Mouse (Mus musculus) ES-Bruce4 (cell line): Measurements from ENCODE around the gene Ugt8a. TPM values are rescaled to one million over a fixed set of nuclear protein-coding genes. Genes with fewer than 3 reads are reported as not detected.

Experiments used
- H3K27ac ChIP-seq: 2 replicates; pipeline ENCODE4 v1.5.1; 2012; ENCODE audit warnings: low read length, inconsistent platforms; ENCODE audit not compliant: insufficient read depth
- H3K27me3 ChIP-seq: 2 replicates; pipeline ENCODE4 v1.6.1; 2012; ENCODE audit warnings: mild to moderate bottlenecking, low read length, inconsistent platforms; ENCODE audit not compliant: control insufficient read depth, poor library complexity, insufficient read depth, severe bottlenecking
- H3K36me3 ChIP-seq: 2 replicates; pipeline ENCODE4 v1.6.1; 2012; ENCODE audit warnings: inconsistent platforms, mild to moderate bottlenecking, low read length, moderate library complexity; ENCODE audit not compliant: control insufficient read depth, poor library complexity, insufficient read depth, severe bottlenecking
- H3K4me1 ChIP-seq: one replicate; pipeline ENCODE4 v1.8.1; 2011; ENCODE audit warnings: low read length; ENCODE audit not compliant: control insufficient read depth, insufficient read depth
- H3K4me3 ChIP-seq: 2 replicates; pipeline ENCODE4 v1.5.1; 2011; ENCODE audit warnings: low read depth, mild to moderate bottlenecking, low read length
- H3K9ac ChIP-seq: 2 replicates; pipeline ENCODE4 v1.6.1; 2012; ENCODE audit warnings: low read depth, mild to moderate bottlenecking, inconsistent platforms; ENCODE audit not compliant: poor library complexity, severe bottlenecking
- H3K9me3 ChIP-seq: replicated peaks from 2 replicates; pipeline ENCODE4 v1.6.1; 2012; ENCODE audit warnings: mild to moderate bottlenecking, low read length, inconsistent platforms; ENCODE audit not compliant: control insufficient read depth, poor library complexity, insufficient read depth, severe bottlenecking
- CTCF ChIP-seq: IDR thresholded peaks from one replicate; pipeline ENCODE4 v1.8.1; 2011; ENCODE audit warnings: low read depth, low read length
- EP300 ChIP-seq: IDR thresholded peaks from 2 replicates; pipeline ENCODE4 v1.6.1; 2011; ENCODE audit warnings: low read depth, low read length; ENCODE audit not compliant: insufficient read depth
- POLR2A ChIP-seq: IDR thresholded peaks from one replicate; pipeline ENCODE4 v1.8.1; 2011; ENCODE audit warnings: low read length; ENCODE audit not compliant: insufficient read depth
- polyA plus RNA-seq: library from polyadenylated mRNA; stranded (reverse); fragments of >200 nt; gene quantifications from 2 replicates; pipeline ENCODE4 v1.2.4, GENCODE M21; 2011; ENCODE audit warnings: low read depth; ENCODE audit not compliant: missing spikeins, insufficient read depth, insufficient read length

The Ugt8a gene
- polyA plus RNA-seq, 1 experiment: 5.1 TPM

DNA sequence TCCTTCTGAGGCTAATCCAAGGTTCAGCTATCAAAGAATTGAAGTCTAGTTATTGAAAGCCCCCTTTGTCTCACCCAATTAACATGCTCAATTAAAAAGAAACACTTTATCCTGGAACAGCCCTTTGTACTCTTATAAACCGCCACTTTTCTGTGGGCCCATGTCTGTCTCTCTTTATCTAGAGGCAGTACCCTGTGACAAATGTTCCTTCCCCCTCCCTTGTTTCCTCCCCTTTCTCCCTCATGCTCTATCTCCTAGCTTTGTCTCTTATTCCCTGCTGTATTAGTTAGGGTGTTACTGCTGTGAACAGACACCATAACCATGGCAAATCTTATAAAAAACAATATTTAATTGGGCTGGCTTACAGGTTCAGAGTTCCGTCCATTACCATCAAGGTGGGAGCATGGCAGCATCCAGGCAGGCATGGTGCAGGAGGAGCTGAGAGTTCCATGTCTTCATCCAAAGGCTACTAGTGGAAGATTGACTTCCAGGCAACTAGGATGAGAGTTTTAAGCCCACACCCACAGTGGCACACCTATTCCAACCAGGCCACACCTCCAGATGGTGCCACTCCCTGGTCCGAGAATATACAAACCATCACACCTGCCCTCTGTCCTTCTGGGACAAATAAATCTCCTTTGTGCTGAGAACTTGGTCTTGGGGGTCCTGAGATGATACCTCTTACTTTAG lies 17.9 kb upstream of the Ugt8a start:
- no peak overlapping the region for H3K4me3 ChIP-seq
- H3K27me3 ChIP-seq: no peaks in the 10 kb centered on the region; the same call in 1 of the 2 replicates
- H3K27ac ChIP-seq: no peak overlapping the region
- H3K4me1 ChIP-seq: no peaks in the 10 kb centered on the region
- H3K36me3 ChIP-seq: no peaks in the 10 kb centered on the region
- no peak for TF ChIP-seq EP300
- H3K9ac ChIP-seq: no peak overlapping the region
- H3K9me3 ChIP-seq: no peaks in the 10 kb centered on the region

DNA sequence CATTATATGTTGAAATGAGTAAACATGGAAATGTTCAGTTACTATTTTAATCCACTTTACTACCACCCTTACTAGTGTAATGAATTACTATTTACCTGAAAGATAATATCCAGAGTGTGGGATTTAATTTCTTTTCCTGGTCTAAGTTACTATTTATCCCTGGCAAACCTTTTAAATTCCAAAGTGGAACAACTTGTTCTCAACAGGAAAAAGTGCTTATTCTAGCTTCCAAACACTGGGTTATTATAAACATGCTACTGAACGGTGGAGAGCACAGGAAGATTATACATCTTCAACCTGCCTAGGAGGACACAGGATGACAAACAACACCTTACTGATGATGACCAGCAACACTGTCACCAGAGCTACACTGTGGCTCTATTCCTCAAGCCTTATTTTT lies 16.5 kb upstream of the Ugt8a start:
- no peak overlapping the region for H3K9ac ChIP-seq
- no peaks in the 10 kb centered on the region for H3K9me3 ChIP-seq
- no peaks in the 10 kb centered on the region; the same call in 1 of the 2 replicates for H3K27me3 ChIP-seq
- H3K4me3 ChIP-seq: no peak overlapping the region
- no peak for TF ChIP-seq POLR2A
- TF ChIP-seq EP300: no peak
- no peak for TF ChIP-seq CTCF
- H3K4me1 ChIP-seq: no peaks in the 10 kb centered on the region
- no peaks in the 10 kb centered on the region for H3K36me3 ChIP-seq
- H3K27ac ChIP-seq: no peak overlapping the region

GRCm38 (mm10) chr3:125940811-125941210 lies 2.4 kb upstream of the Ugt8a start:
- Histone ChIP-seq H3K4me1 (no peaks in the 10 kb centered on the region), H3K4me3 (no peak overlapping the region)
- no peak for TF ChIP-seq POLR2A
- no peak for TF ChIP-seq EP300
- no peak for TF ChIP-seq CTCF

GRCm38 (mm10) chr3:125938756-125939109 lies 314 bp upstream of the Ugt8a start:
- peak overlapping the region; percentile 51 for H3K9ac ChIP-seq

More at GRCm38 (mm10) chr3:125940811-125941210, 2.4 kb upstream of the Ugt8a start:
- H3K9ac ChIP-seq: no peak overlapping the region
- H3K36me3 ChIP-seq: no peaks in the 10 kb centered on the region
- peaks cover 2% of the 10 kb centered on the region for H3K27me3 ChIP-seq
- no peak overlapping the region for H3K27ac ChIP-seq
- no peaks in the 10 kb centered on the region for H3K9me3 ChIP-seq

GRCm38 (mm10) chr3:125937536-125938091 lies 805 bp downstream of the Ugt8a start:
- peak overlapping the region; percentile 86 for H3K9ac ChIP-seq
- H3K4me3 ChIP-seq: peak overlapping the region; percentile 73
- H3K4me1 ChIP-seq: no peaks in the 10 kb centered on the region
- H3K27me3 ChIP-seq: peaks cover 2% of the 10 kb centered on the region
- no peaks in the 10 kb centered on the region for H3K36me3 ChIP-seq
- TF ChIP-seq POLR2A (no peak), EP300 (no peak), CTCF (no peak)
- H3K27ac ChIP-seq: no peak overlapping the region
- no peaks in the 10 kb centered on the region for H3K9me3 ChIP-seq

More at GRCm38 (mm10) chr3:125938756-125939109, 314 bp upstream of the Ugt8a start:
- peaks cover 2% of the 10 kb centered on the region for H3K27me3 ChIP-seq
- H3K27ac ChIP-seq: no peak overlapping the region
- no peaks in the 10 kb centered on the region for H3K36me3 ChIP-seq
- H3K9me3 ChIP-seq: no peaks in the 10 kb centered on the region
- TF ChIP-seq CTCF (no peak), POLR2A (no peak), EP300 (no peak)
- H3K4me1 ChIP-seq: no peaks in the 10 kb centered on the region
- peak overlapping the region; percentile 56 for H3K4me3 ChIP-seq

GRCm38 (mm10) chr3:125935796-125936195 lies 2.6 kb downstream of the Ugt8a start:
- no peak overlapping the region for H3K27ac ChIP-seq
- no peaks in the 10 kb centered on the region for H3K9me3 ChIP-seq
- peaks cover 2% of the 10 kb centered on the region for H3K27me3 ChIP-seq
- TF ChIP-seq EP300: no peak
- TF ChIP-seq POLR2A: no peak
- no peak for TF ChIP-seq CTCF
- H3K4me3 ChIP-seq: no peak overlapping the region
- H3K36me3 ChIP-seq: no peaks in the 10 kb centered on the region
- no peaks in the 10 kb centered on the region for H3K4me1 ChIP-seq
- H3K9ac ChIP-seq: no peak overlapping the region
